Mouse (Mus musculus) spleen, adult 2 months (tissue): ENCODE data around the gene Cyp2c54.

Experiments used
- CTCF ChIP-seq: fragments of 200-500 bp; IDR thresholded peaks from 2 replicates; pipeline ENCODE4 v1.5.1; 2011; ENCODE audit warnings: mild to moderate bottlenecking, inconsistent platforms; ENCODE audit not compliant: insufficient read depth, insufficient read length, insufficient replicate concordance; ENCODE audit errors: extremely low read depth
- POLR2A ChIP-seq: fragments of 200-500 bp; IDR thresholded peaks from 2 replicates; pipeline ENCODE4 v1.6.1; 2011; ENCODE audit warnings: low read depth, low read length, inconsistent platforms

GRCm38 (mm10) chr19:40073701-40074100 is at the start of gene Cyp2c54:
- no peak for TF ChIP-seq CTCF
- TF ChIP-seq POLR2A = no peak
